Mouse (Mus musculus) lung, embryonic 14.5 days (tissue): ENCODE results near the gene Actl7a. TPM values are rescaled to one million over a fixed set of nuclear protein-coding genes. Genes with fewer than 3 reads are reported as not detected.

ENCODE experiments used
- ATAC-seq: fragments of 200-750 bp; cut with Nextera tagmentation; 2 replicates; pipeline ENCODE4 v1.8.0; 2017; ENCODE audit warnings: mild to moderate bottlenecking, moderate TSS enrichment, moderate library complexity; ENCODE audit not compliant: insufficient read depth
- DNase-seq: peaks from one replicate; pipeline ENCODE4 v3.0.0-alpha.2; 2015
- H3K27ac ChIP-seq: fragments of 300-500 bp; sonication (generic); 2 replicates; pipeline ENCODE4 v1.5.1; 2014; ENCODE audit warnings: low read depth, mild to moderate bottlenecking, moderate library complexity
- H3K27me3 ChIP-seq: fragments of 300-500 bp; sonication (generic); 2 replicates; pipeline ENCODE4 v1.6.1; 2014; ENCODE audit warnings: low read length, control low read depth; ENCODE audit not compliant: insufficient read depth
- H3K36me3 ChIP-seq: fragments of 300-500 bp; sonication (generic); 2 replicates; pipeline ENCODE4 v1.6.1; 2014; ENCODE audit warnings: control low read depth; ENCODE audit not compliant: insufficient read depth
- H3K4me1 ChIP-seq: fragments of 300-500 bp; sonication (generic); 2 replicates; pipeline ENCODE4 v1.6.1; 2014; ENCODE audit warnings: antibody characterized with exemption, control low read depth; ENCODE audit not compliant: insufficient read depth
- H3K4me2 ChIP-seq: fragments of 300-500 bp; sonication (generic); 2 replicates; pipeline ENCODE4 v1.6.1; 2014; ENCODE audit warnings: mild to moderate bottlenecking
- H3K4me3 ChIP-seq: fragments of 300-500 bp; sonication (generic); 2 replicates; pipeline ENCODE4 v1.5.1; 2014; ENCODE audit warnings: low read depth, low read length
- H3K9ac ChIP-seq: fragments of 300-500 bp; sonication (generic); 2 replicates; pipeline ENCODE4 v1.6.1; 2014
- H3K9me3 ChIP-seq: fragments of 300-500 bp; sonication (generic); 2 replicates; pipeline ENCODE4 v1.6.1; 2016; ENCODE audit warnings: low read depth, low read length, control low read depth
- CTCF ChIP-seq: IDR thresholded peaks from 2 replicates; pipeline ENCODE4 v1.5.1; 2016; ENCODE audit warnings: antibody characterized with exemption, low read depth
- WGBS: fragments of 180-500 bp; shearing (Covaris S2); extraction: QIAGEN DNeasy Blood & Tissue Kit; methylation state at CpG from one replicate; pipeline ENCODE4 v1.1.7; 2014; 5-methylcytosine and 5-hydroxymethylcytosine counted together
- polyA plus RNA-seq: library from polyadenylated mRNA; unstranded; fragments of >200 nt; fragmentation: Nextera tagmentation; extraction: Ambion mirVana; gene quantifications from 2 replicates; pipeline ENCODE4 v1.2.1, GENCODE M21; 2014

Gene Actl7a
- polyA plus RNA-seq, 1 experiment from 2014 or later = not detected

DNA sequence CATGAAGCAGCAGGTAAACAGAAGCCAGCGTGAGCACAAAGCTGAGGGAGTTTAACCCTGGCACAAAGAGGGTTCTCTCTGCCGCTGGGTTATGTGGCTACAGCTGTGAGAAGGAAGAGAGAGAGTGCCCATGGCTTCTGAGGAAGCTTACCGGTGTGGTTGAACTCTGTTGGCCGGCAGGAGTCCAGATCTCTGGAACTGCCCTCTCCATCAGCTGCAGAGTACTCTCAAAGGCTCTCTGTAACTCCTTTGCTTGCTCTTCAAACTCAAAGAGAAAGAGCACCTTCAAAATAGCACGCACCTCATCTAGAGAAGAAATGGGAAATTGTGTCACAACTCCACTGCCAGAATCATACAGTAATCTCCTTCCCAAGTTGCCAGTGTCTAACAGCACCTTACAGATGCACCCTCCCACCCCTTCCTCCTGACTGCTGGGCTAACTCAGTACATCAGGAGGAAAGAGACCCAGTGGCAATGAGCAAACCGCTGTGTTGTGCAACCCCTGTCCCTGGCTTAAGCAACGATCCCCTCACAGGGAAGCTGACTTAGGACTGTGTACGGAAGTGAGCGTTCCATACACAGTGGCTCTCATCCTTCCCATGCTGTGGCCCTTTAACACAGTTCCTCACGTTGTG lies 13.9 kb downstream of the Actl7a start:
- Histone ChIP-seq H3K27me3 (no peaks in the 10 kb centered on the region), H3K4me3 (no peak overlapping the region), H3K4me2 (no peak overlapping the region), H3K4me1 (no peaks in the 10 kb centered on the region), H3K9ac (no peak overlapping the region), H3K36me3 (peaks cover 89% of the 10 kb centered on the region), H3K9me3 (no peaks in the 10 kb centered on the region), H3K27ac (no peak overlapping the region)
- no peak for DNase-seq
- TF ChIP-seq CTCF = no peak
- ATAC-seq = no peak
- WGBS = 90% methylated on average over 10 of the region's 10 CpGs

GRCm38 (mm10) chr4:56757693-56758092 lies 14.5 kb downstream of the Actl7a start:
- TF ChIP-seq CTCF = no peak
- Histone ChIP-seq H3K4me3 (no peak overlapping the region), H3K27me3 (no peaks in the 10 kb centered on the region), H3K4me2 (no peak overlapping the region), H3K27ac (no peak overlapping the region), H3K36me3 (peaks cover 93% of the 10 kb centered on the region), H3K9me3 (no peaks in the 10 kb centered on the region), H3K4me1 (no peaks in the 10 kb centered on the region), H3K9ac (no peak overlapping the region)
- DNase-seq (no peak), ATAC-seq (no peak)
- 91% methylated on average over 1 of the region's 1 CpGs for WGBS

GRCm38 (mm10) chr4:56767861-56768284 lies 24.7 kb downstream of the Actl7a start:
- Histone ChIP-seq H3K27ac (no peak overlapping the region), H3K27me3 (no peaks in the 10 kb centered on the region), H3K4me2 (no peak overlapping the region), H3K4me3 (no peak overlapping the region), H3K36me3 (peaks cover 84% of the 10 kb centered on the region), H3K9me3 (no peaks in the 10 kb centered on the region), H3K4me1 (no peaks in the 10 kb centered on the region), H3K9ac (no peak overlapping the region)
- ATAC-seq (no peak), DNase-seq (no peak)
- 60% methylated on average over 5 of the region's 5 CpGs for WGBS
- no peak for TF ChIP-seq CTCF

DNA sequence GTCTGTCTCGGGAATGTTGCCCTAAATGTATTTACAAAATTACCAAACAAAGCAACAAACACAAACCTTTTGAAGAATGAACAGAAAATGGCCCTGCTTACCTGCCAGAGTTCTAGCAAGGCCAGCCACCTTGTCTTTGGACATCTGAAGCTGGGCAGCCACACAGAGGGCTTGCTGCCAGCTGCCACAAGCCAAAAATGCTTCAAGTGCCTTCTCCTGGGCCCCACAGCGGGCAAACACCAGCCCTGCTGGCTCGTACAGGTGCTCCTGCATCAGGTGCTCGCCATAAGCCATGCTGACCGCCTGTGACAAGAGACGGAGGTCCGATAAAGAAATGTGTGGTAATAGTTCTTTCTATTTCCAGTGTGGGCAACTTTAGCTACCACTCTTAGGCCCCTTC lies 25.7 kb downstream of the Actl7a start:
- no peak overlapping the region for H3K4me3 ChIP-seq
- no peaks in the 10 kb centered on the region for H3K4me1 ChIP-seq
- H3K27ac ChIP-seq = no peak overlapping the region
- 92% methylated on average over 7 of the region's 7 CpGs for WGBS
- DNase-seq (no peak), ATAC-seq (no peak)
- no peaks in the 10 kb centered on the region for H3K27me3 ChIP-seq
- no peak for TF ChIP-seq CTCF
- no peak overlapping the region for H3K4me2 ChIP-seq
- no peaks in the 10 kb centered on the region for H3K9me3 ChIP-seq
- H3K9ac ChIP-seq = no peak overlapping the region
- peaks cover 90% of the 10 kb centered on the region for H3K36me3 ChIP-seq

- Histone ChIP-seq H3K27ac (no peak overlapping the region), H3K27me3 (no peaks in the 10 kb centered on the region), H3K4me2 (no peak overlapping the region), H3K4me1 (no peaks in the 10 kb centered on the region), H3K36me3 (peaks cover 91% of the 10 kb centered on the region), H3K9me3 (no peaks in the 10 kb centered on the region), H3K4me3 (no peak overlapping the region), H3K9ac (no peak overlapping the region)
- TF ChIP-seq CTCF = no peak
- 56% methylated on average over 1 of the region's 1 CpGs for WGBS
- no peak for DNase-seq
- ATAC-seq = no peak
These were observed 27.9 kb downstream of the Actl7a start for GRCm38 (mm10) chr4:56771065-56771464.

- ATAC-seq = no peak
- WGBS = 36% methylated on average over 1 of the region's 1 CpGs
- Histone ChIP-seq H3K4me3 (no peak overlapping the region), H3K9ac (no peak overlapping the region), H3K27ac (no peak overlapping the region), H3K36me3 (peaks cover 92% of the 10 kb centered on the region), H3K27me3 (no peaks in the 10 kb centered on the region), H3K4me1 (no peaks in the 10 kb centered on the region), H3K4me2 (no peak overlapping the region), H3K9me3 (no peaks in the 10 kb centered on the region)
- TF ChIP-seq CTCF = peak; percentile 48; the same call in 1 of the 2 replicates
- DNase-seq = peak; percentile 21
These were observed 48.2 kb downstream of the Actl7a start for GRCm38 (mm10) chr4:56791373-56791772.

Other genes starting within 250 kb of the Actl7a start
- not detected in 2 replicates for gene Gm26657, start 3.3 kb upstream of the Actl7a start, polyA plus RNA-seq
- gene Actl7b, start 2.0 kb upstream of the Actl7a start, polyA plus RNA-seq = not detected in 2 replicates
- 61.3 and 63.9 TPM in 2 replicates for gene Elp1, start 58.9 kb downstream of the Actl7a start, polyA plus RNA-seq
- gene Fam206a, start 58.9 kb downstream of the Actl7a start, polyA plus RNA-seq = 19.4 and 22.8 TPM in 2 replicates
- gene Ctnnal1, start 121.8 kb downstream of the Actl7a start, polyA plus RNA-seq = 20.2 and 22.1 TPM in 2 replicates
- 11.7 and 12.9 TPM in 2 replicates for gene Tmem245, start 204.0 kb downstream of the Actl7a start, polyA plus RNA-seq
- gene Frrs1l, start 247.0 kb downstream of the Actl7a start, polyA plus RNA-seq = 1.7 and 2.1 TPM in 2 replicates